Mouse (Mus musculus): ENCODE data around the gene Zfp354c. TPM values are rescaled to one million over a fixed set of nuclear protein-coding genes. Genes with fewer than 3 reads are reported as not detected.

Gene Zfp354c
- polyA plus RNA-seq, 1 experiment from 2014 or later, result 0.39 TPM

DNA sequence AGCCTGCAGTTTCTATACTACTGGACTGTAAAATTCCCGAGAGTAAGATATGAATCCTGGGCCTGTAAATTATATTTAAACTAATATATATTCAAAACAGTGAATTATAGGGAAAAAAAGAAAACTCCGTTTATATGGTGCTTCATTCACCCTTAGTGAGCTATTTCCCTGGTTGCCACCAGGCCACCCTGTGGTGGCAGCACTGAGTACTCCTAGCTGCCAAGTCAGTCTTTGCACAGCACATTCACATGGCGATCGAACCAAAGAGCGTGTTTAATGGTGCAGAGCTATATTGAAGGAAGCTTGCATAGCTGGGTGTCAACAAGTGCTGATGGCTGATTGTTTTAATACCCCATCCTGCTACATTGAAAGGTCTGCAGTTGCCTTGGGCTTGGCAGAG is 19.5 kb upstream of the Zfp354c start:
- Histone ChIP-seq H3K4me2 (ENCODE audit: low read depth, low read length) (no peak overlapping the region), H3K9me3 (ENCODE audit: low read length) (no peaks in the 10 kb centered on the region), H3K4me1 (ENCODE audit: insufficient read depth) (peaks cover 10% of the 10 kb centered on the region), H3K4me3 (ENCODE audit: low read depth, low read length) (no peak overlapping the region), H3K36me3 (replicated peaks; ENCODE audit: insufficient read depth, low read length) (no peaks in the 10 kb centered on the region), H3K9ac (replicated peaks) (no peak overlapping the region), H3K27ac (ENCODE audit: low read depth) (no peak overlapping the region), H3K27me3 (ENCODE audit: insufficient read depth, low read length) (peaks cover 38% of the 10 kb centered on the region)
- DNase-seq (no peak), ATAC-seq (no peak)
- WGBS (ENCODE audit: insufficient replicate concordance), result 74% methylated on average over 5 of the region's 5 CpGs
- TF ChIP-seq CTCF (IDR thresholded peaks at IDR 0.05; ENCODE audit: low read depth), result peak; percentile 37
- TF ChIP-seq EP300 (IDR thresholded peaks at IDR 0.05; ENCODE audit: low read depth), result no peak

DNA sequence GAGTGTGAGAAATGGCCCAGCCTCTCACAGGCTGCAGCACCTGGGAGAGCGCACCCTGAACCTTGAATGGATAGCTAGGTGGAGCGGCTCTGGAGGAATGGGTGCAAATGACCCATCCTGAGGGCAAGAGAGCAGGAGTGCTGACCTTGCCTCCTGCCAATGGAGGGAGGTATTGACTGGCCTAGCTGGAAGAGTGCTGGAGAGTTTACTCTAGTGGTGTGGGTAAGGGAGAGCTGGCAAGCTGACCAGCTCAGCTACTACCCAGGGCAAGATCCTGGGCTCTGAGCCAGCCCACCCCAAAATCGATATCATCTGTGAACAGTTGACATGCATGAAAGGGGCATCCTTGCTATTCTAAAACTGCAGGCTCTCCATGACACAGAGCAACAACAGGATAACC is 18.4 kb upstream of the Zfp354c start:
- TF ChIP-seq CTCF (IDR thresholded peaks at IDR 0.05; ENCODE audit: low read depth) (no peak), EP300 (IDR thresholded peaks at IDR 0.05; ENCODE audit: low read depth) (no peak)
- ATAC-seq (peak; percentile 48; the same call in 1 of the 2 replicates), DNase-seq (no peak)
- WGBS (ENCODE audit: insufficient replicate concordance), result 80% methylated on average over 3 of the region's 3 CpGs
- Histone ChIP-seq H3K27ac (ENCODE audit: low read depth) (no peak overlapping the region), H3K27me3 (ENCODE audit: insufficient read depth, low read length) (peaks cover 27% of the 10 kb centered on the region), H3K9me3 (ENCODE audit: low read length) (no peaks in the 10 kb centered on the region), H3K4me1 (ENCODE audit: insufficient read depth) (peaks cover 4% of the 10 kb centered on the region), H3K9ac (replicated peaks) (no peak overlapping the region), H3K4me2 (ENCODE audit: low read depth, low read length) (no peak overlapping the region), H3K36me3 (replicated peaks; ENCODE audit: insufficient read depth, low read length) (no peaks in the 10 kb centered on the region), H3K4me3 (ENCODE audit: low read depth, low read length) (no peak overlapping the region)

DNA sequence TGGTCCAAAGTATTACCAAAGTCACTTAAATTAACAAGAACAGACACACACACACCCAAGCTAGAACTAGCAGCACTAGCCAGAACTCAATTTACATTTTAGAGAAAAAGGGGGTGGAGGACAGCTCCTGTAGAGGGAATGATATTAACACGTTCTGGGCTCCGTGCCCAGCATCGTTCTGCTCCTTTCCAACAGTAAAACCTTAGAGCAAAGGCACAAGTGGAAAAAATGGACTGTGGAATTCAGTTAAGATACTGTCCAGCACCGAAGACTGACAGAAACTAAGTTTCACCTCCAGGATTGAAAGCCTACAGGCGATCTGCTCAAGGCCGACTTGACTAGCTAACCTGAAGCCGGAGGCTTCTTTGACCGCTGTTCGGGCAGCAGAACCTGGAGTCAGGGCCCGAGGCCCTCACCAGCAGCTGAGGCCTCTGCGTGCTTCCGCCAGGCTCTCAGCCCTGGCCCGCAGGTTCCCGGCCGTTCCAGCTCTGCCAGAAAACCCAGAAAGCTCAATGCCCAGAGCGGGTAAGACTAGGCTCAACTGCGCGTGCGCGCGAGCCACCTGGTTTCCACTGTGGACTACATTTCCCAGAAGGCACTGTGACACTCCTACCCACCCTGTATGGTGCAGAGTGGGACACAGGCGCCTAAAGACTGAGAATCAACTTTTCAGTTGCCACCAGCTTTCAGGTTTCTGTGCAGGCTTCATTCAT is 13.7 kb upstream of the Zfp354c start, which contains the start of gene Zfp879:
TSS of gene Zfp879 (minus strand) at position 530 of the 713 bp plus-strand sequence.
- H3K4me1 ChIP-seq (ENCODE audit: insufficient read depth), result no peaks in the 10 kb centered on the region
- H3K9me3 ChIP-seq (ENCODE audit: low read length), result no peaks in the 10 kb centered on the region
- ATAC-seq, result peak; percentile 91
- TF ChIP-seq EP300 (IDR thresholded peaks at IDR 0.05; ENCODE audit: low read depth) (no peak), CTCF (IDR thresholded peaks at IDR 0.05; ENCODE audit: low read depth) (no peak)
- H3K27ac ChIP-seq (ENCODE audit: low read depth), result no peak within 1 kb of the TSS
- peak; percentile 87 for DNase-seq
- no peaks in the 10 kb centered on the region for H3K36me3 ChIP-seq (replicated peaks; ENCODE audit: insufficient read depth, low read length)
- H3K27me3 ChIP-seq (ENCODE audit: insufficient read depth, low read length), result no peaks in the 10 kb centered on the region
- H3K4me2 ChIP-seq (ENCODE audit: low read depth, low read length), result peak within 1 kb of the TSS; percentile 70
- WGBS (ENCODE audit: insufficient replicate concordance), result 22% methylated on average over 22 of the region's 22 CpGs
- peak within 1 kb of the TSS; percentile 38 for H3K4me3 ChIP-seq (ENCODE audit: low read depth, low read length)
- H3K9ac ChIP-seq (replicated peaks), result peak within 1 kb of the TSS; percentile 47; the same call in 1 of the 2 replicates

DNA sequence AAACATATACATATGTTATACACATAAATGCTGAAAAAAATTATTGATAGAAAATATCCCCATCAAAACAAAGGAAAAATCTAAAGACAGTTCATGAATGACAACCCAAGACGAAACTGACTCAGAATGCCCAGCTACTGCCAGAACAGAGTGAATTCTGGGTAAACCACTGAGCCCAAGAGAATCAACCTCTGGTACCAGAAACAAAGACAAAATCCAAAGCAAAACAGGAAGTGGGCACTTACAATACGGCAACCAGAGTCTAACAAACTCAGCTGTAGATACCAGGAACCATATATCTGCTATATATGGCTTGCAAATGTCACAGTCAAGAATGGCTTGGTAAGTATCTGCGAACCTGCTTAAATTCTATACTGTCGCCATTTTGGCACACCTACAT is 8.2 kb upstream of the Zfp354c start:
- 59% methylated on average over 4 of the region's 4 CpGs for WGBS (ENCODE audit: insufficient replicate concordance)
- TF ChIP-seq CTCF (IDR thresholded peaks at IDR 0.05; ENCODE audit: low read depth) (no peak), EP300 (IDR thresholded peaks at IDR 0.05; ENCODE audit: low read depth) (no peak)
- no peak overlapping the region for H3K4me3 ChIP-seq (ENCODE audit: low read depth, low read length)
- no peaks in the 10 kb centered on the region for H3K36me3 ChIP-seq (replicated peaks; ENCODE audit: insufficient read depth, low read length)
- H3K4me2 ChIP-seq (ENCODE audit: low read depth, low read length), result no peak overlapping the region
- H3K9ac ChIP-seq (replicated peaks), result no peak overlapping the region
- H3K27ac ChIP-seq (ENCODE audit: low read depth), result no peak overlapping the region
- H3K27me3 ChIP-seq (ENCODE audit: insufficient read depth, low read length), result no peaks in the 10 kb centered on the region
- DNase-seq (no peak), ATAC-seq (no peak)
- no peaks in the 10 kb centered on the region; the same call in 1 of the 2 replicates for H3K9me3 ChIP-seq (ENCODE audit: low read length)
- no peaks in the 10 kb centered on the region for H3K4me1 ChIP-seq (ENCODE audit: insufficient read depth)

DNA sequence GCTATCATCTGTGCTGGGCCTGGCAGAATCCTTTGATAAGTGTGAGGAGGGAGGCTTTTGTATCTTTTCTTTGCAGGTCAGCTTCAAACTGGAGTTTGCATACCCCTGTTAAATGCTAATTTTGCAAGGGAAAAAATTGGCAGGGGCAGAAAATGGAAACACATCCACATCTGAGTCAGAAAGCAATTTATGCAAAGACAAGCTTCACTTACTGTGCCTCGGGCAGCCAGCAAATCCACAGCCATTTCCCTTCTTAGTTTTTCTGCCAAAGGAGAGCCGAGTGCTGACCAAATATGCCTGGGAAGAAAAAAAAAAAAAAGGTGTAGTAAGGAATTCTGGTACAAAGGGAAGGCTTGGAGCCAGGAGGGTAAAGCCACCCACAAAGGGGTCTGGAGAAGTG is 1.3 kb downstream of the Zfp354c start:
- Histone ChIP-seq H3K36me3 (replicated peaks; ENCODE audit: insufficient read depth, low read length) (no peaks in the 10 kb centered on the region), H3K27me3 (ENCODE audit: insufficient read depth, low read length) (no peaks in the 10 kb centered on the region), H3K9me3 (ENCODE audit: low read length) (no peaks in the 10 kb centered on the region), H3K4me3 (ENCODE audit: low read depth, low read length) (no peak overlapping the region), H3K27ac (ENCODE audit: low read depth) (no peak overlapping the region), H3K9ac (replicated peaks) (no peak overlapping the region), H3K4me1 (ENCODE audit: insufficient read depth) (no peaks in the 10 kb centered on the region), H3K4me2 (ENCODE audit: low read depth, low read length) (no peak overlapping the region)
- TF ChIP-seq CTCF (IDR thresholded peaks at IDR 0.05; ENCODE audit: low read depth) (no peak), EP300 (IDR thresholded peaks at IDR 0.05; ENCODE audit: low read depth) (no peak)
- 70% methylated on average over 2 of the region's 2 CpGs for WGBS (ENCODE audit: insufficient replicate concordance)
- no peak for ATAC-seq
- DNase-seq, result no peak

DNA sequence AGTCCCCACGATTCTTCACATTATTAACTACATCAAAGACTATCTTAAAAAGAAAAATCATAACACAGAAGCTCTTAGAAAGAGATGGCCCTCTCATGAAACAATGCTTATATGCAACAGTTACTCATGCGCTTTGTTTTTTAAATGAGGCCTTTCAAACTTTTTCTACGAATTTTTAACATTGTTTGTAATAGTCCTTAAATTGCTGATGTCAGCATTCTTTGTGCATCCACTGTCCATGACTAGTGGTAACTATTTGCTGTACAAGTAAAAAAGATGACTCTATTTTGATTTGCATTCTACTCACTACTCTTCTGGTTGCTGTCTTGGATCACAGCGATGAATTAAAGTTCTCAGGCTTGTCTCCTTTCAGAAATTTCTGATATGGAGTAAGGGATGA is 13.3 kb downstream of the Zfp354c start:
- ATAC-seq, result no peak
- Histone ChIP-seq H3K4me2 (ENCODE audit: low read depth, low read length) (no peak overlapping the region), H3K4me1 (ENCODE audit: insufficient read depth) (no peaks in the 10 kb centered on the region), H3K36me3 (replicated peaks; ENCODE audit: insufficient read depth, low read length) (0 out of 2 replicates have a peak, but pooled peaks cover 6% of the 10 kb centered on the region), H3K9me3 (ENCODE audit: low read length) (peaks cover 27% of the 10 kb centered on the region), H3K9ac (replicated peaks) (no peak overlapping the region), H3K27ac (ENCODE audit: low read depth) (no peak overlapping the region), H3K4me3 (ENCODE audit: low read depth, low read length) (no peak overlapping the region), H3K27me3 (ENCODE audit: insufficient read depth, low read length) (no peaks in the 10 kb centered on the region)
- no peak for DNase-seq
- TF ChIP-seq EP300 (IDR thresholded peaks at IDR 0.05; ENCODE audit: low read depth) (no peak), CTCF (IDR thresholded peaks at IDR 0.05; ENCODE audit: low read depth) (no peak)
- WGBS (ENCODE audit: insufficient replicate concordance), result 88% methylated on average over 4 of the region's 4 CpGs
